Mouse (Mus musculus) MEL (cell line): Measurements from ENCODE around the gene Iah1. TPM values are rescaled to one million over a fixed set of nuclear protein-coding genes. Genes with fewer than 3 reads are reported as not detected.
A peak's percentile ranks its signal among the peaks of the same experiment; 100 is the strongest.

ENCODE experiments used
- DNase-seq: peaks from one replicate; pipeline ENCODE4 v3.0.0; 2011; ENCODE audit warnings: low read depth, low spot score
- H3K27ac ChIP-seq: 2 replicates; pipeline ENCODE4 v1.5.1; 2012; ENCODE audit warnings: low read depth, mild to moderate bottlenecking, control low read depth, low read length, moderate library complexity; ENCODE audit not compliant: control insufficient read depth
- H3K27me3 ChIP-seq, 2 experiments: fragments of 150-350 bp in 1 of 2; sonication (generic) in 1 of 2; 2 replicates each; pipeline ENCODE4 v1.6.1; 2012; ENCODE audit warnings: low read length in 2 of 2, mild to moderate bottlenecking in 2 of 2, improper control_type of control experiment in 1 of 2, moderate library complexity in 1 of 2; ENCODE audit not compliant: insufficient read depth in 2 of 2, control insufficient read depth in 1 of 2
- H3K36me3 ChIP-seq, 2 experiments: 2 replicates each; pipeline ENCODE4 v1.6.1; 2012 to 2014; ENCODE audit warnings: low read length in 2 of 2, improper control_type of control experiment in 1 of 2, inconsistent platforms in 1 of 2, mild to moderate bottlenecking in 1 of 2; ENCODE audit not compliant: insufficient read depth in 2 of 2, control insufficient read depth in 1 of 2
- H3K4me1 ChIP-seq, 2 experiments: fragments of 150-350 bp in 1 of 2; sonication (generic) in 1 of 2; 2 replicates each; pipeline ENCODE4 v1.6.1; 2012; ENCODE audit warnings: low read length in 2 of 2, improper control_type of control experiment in 1 of 2, mild to moderate bottlenecking in 1 of 2; ENCODE audit not compliant: insufficient read depth in 2 of 2, control insufficient read depth in 1 of 2
- H3K4me3 ChIP-seq, 2 experiments: fragments of 150-350 bp in 1 of 2; sonication (generic) in 1 of 2; 2 replicates each; pipeline ENCODE4 v1.5.1; 2012; ENCODE audit warnings: low read depth in 2 of 2, low read length in 2 of 2, mild to moderate bottlenecking in 2 of 2, moderate library complexity in 2 of 2, control low read depth in 1 of 2, improper control_type of control experiment in 1 of 2; ENCODE audit not compliant: control insufficient read depth in 1 of 2, insufficient read depth in 1 of 2
- H3K79me2 ChIP-seq: 2 replicates; pipeline ENCODE4 v1.6.1; 2012; ENCODE audit warnings: mild to moderate bottlenecking, low read length, moderate library complexity; ENCODE audit not compliant: control insufficient read depth, poor library complexity, insufficient read depth
- H3K9ac ChIP-seq: 2 replicates; pipeline ENCODE4 v1.6.1; 2012; ENCODE audit warnings: low read depth, mild to moderate bottlenecking, control low read depth, low read length, moderate library complexity; ENCODE audit not compliant: control insufficient read depth, poor library complexity, severe bottlenecking
- H3K9me3 ChIP-seq: fragments of 150-350 bp; sonication (generic); replicated peaks from 2 replicates; pipeline ENCODE4 v1.6.1; 2012; ENCODE audit warnings: mild to moderate bottlenecking, low read length, improper control_type of control experiment, moderate library complexity; ENCODE audit not compliant: insufficient read depth
- BHLHE40 ChIP-seq: IDR thresholded peaks from 2 replicates; pipeline ENCODE4 v1.6.1; 2012; ENCODE audit warnings: low read depth, mild to moderate bottlenecking, inconsistent platforms, low read length, improper control_type of control experiment, borderline replicate concordance
- CHD2 ChIP-seq: IDR thresholded peaks from 2 replicates; pipeline ENCODE4 v1.6.1; 2011; ENCODE audit warnings: low read length, improper control_type of control experiment
- E2F4 ChIP-seq: IDR thresholded peaks from 2 replicates; pipeline ENCODE4 v1.6.1; 2011; ENCODE audit warnings: low read depth, low read length, improper control_type of control experiment, borderline replicate concordance
- ELF1 ChIP-seq: IDR thresholded peaks from 2 replicates; pipeline ENCODE4 v1.6.1; 2014; ENCODE audit warnings: low read depth, mild to moderate bottlenecking, inconsistent platforms, low read length, improper control_type of control experiment, moderate library complexity
- EP300 ChIP-seq, 2 experiments: IDR thresholded peaks; 2 replicates each; pipeline ENCODE4 v1.6.1; 2011; ENCODE audit warnings: improper control_type of control experiment in 2 of 2, low read length in 2 of 2, low read depth in 1 of 2, mild to moderate bottlenecking in 1 of 2
- GATA1 ChIP-seq: IDR thresholded peaks from 2 replicates; pipeline ENCODE4 v1.6.1; 2011; ENCODE audit warnings: low read depth, low read length, improper control_type of control experiment
- HCFC1 ChIP-seq: IDR thresholded peaks from 2 replicates; pipeline ENCODE4 v1.6.1; 2012; ENCODE audit warnings: low read depth, mild to moderate bottlenecking, inconsistent platforms, low read length, improper control_type of control experiment, moderate library complexity
- JUND ChIP-seq: IDR thresholded peaks from 2 replicates; pipeline ENCODE4 v1.6.1; 2011; ENCODE audit warnings: low read depth, mild to moderate bottlenecking, improper control_type of control experiment, low read length
- KAT2A ChIP-seq: conservative IDR thresholded peaks from 2 replicates; pipeline ENCODE4 v1.6.1; 2012; ENCODE audit warnings: low read depth, low read length, improper control_type of control experiment, inconsistent platforms
- MAX ChIP-seq: IDR thresholded peaks from 2 replicates; pipeline ENCODE4 v1.6.1; 2011; ENCODE audit warnings: low read length, improper control_type of control experiment
- MAZ ChIP-seq: IDR thresholded peaks from 2 replicates; pipeline ENCODE4 v1.6.1; 2012; ENCODE audit warnings: low read depth, mild to moderate bottlenecking, inconsistent platforms, low read length, improper control_type of control experiment
- MEF2A ChIP-seq: IDR thresholded peaks from 2 replicates; pipeline ENCODE4 v1.6.1; 2014; ENCODE audit warnings: low read depth, mild to moderate bottlenecking, inconsistent platforms, low read length, improper control_type of control experiment; ENCODE audit not compliant: poor library complexity, insufficient replicate concordance, severe bottlenecking; ENCODE audit errors: extremely low read depth
- MXI1 ChIP-seq: IDR thresholded peaks from 2 replicates; pipeline ENCODE4 v1.6.1; 2011; ENCODE audit warnings: mild to moderate bottlenecking, low read depth, low read length, improper control_type of control experiment
- MYB ChIP-seq: IDR thresholded peaks from 2 replicates; pipeline ENCODE4 v1.6.1; 2011; ENCODE audit warnings: mild to moderate bottlenecking, low read depth, low read length, improper control_type of control experiment
- MYC ChIP-seq: IDR thresholded peaks from 2 replicates; pipeline ENCODE4 v1.6.1; 2011; ENCODE audit warnings: low read depth, mild to moderate bottlenecking, low read length, improper control_type of control experiment, moderate library complexity
- NELFE ChIP-seq: IDR thresholded peaks from 2 replicates; pipeline ENCODE4 v1.6.1; 2011; ENCODE audit warnings: low read depth, low read length, improper control_type of control experiment
- NRF1 ChIP-seq: IDR thresholded peaks from 2 replicates; pipeline ENCODE4 v1.6.1; 2014; ENCODE audit warnings: low read depth, mild to moderate bottlenecking, inconsistent platforms, low read length, improper control_type of control experiment, moderate library complexity; ENCODE audit not compliant: poor library complexity, insufficient read depth, severe bottlenecking
- POLR2A ChIP-seq, 2 experiments: IDR thresholded peaks; 2 replicates each; pipeline ENCODE4 v1.6.1; 2011 to 2012; ENCODE audit warnings: low read length in 2 of 2, mild to moderate bottlenecking in 2 of 2, control low read depth in 1 of 2, improper control_type of control experiment in 1 of 2, low read depth in 1 of 2, moderate library complexity in 1 of 2; ENCODE audit not compliant: control insufficient read depth in 1 of 2, insufficient read depth in 1 of 2, poor library complexity in 1 of 2
- SIN3A ChIP-seq: IDR thresholded peaks from 2 replicates; pipeline ENCODE4 v1.6.1; 2012; ENCODE audit warnings: low read length, improper control_type of control experiment, inconsistent platforms
- TBP ChIP-seq: IDR thresholded peaks from 2 replicates; pipeline ENCODE4 v1.8.0; 2011; ENCODE audit warnings: low read depth, low read length, improper control_type of control experiment
- TCF12 ChIP-seq: IDR thresholded peaks from 2 replicates; pipeline ENCODE4 v1.6.1; 2014; ENCODE audit warnings: low read depth, mild to moderate bottlenecking, inconsistent platforms, low read length, improper control_type of control experiment, moderate library complexity
- UBTF ChIP-seq: IDR thresholded peaks from 2 replicates; pipeline ENCODE4 v1.6.1; 2012; ENCODE audit warnings: low read depth, mild to moderate bottlenecking, inconsistent platforms, low read length, improper control_type of control experiment, moderate library complexity, borderline replicate concordance; ENCODE audit not compliant: insufficient read depth
- ZC3H11A ChIP-seq: IDR thresholded peaks from 2 replicates; pipeline ENCODE4 v1.6.1; 2012; ENCODE audit warnings: low read depth, mild to moderate bottlenecking, inconsistent platforms, low read length, improper control_type of control experiment
- ZKSCAN1 ChIP-seq: IDR thresholded peaks from 2 replicates; pipeline ENCODE4 v1.6.1; 2012; ENCODE audit warnings: low read depth, mild to moderate bottlenecking, inconsistent platforms, low read length, improper control_type of control experiment, moderate library complexity
- ZMIZ1 ChIP-seq: IDR thresholded peaks from 2 replicates; pipeline ENCODE4 v1.6.1; 2012; ENCODE audit warnings: low read depth, mild to moderate bottlenecking, inconsistent platforms, low read length, improper control_type of control experiment, moderate library complexity
- polyA plus RNA-seq, 2 experiments: library from polyadenylated mRNA; stranded (reverse) in 1 of 2; unstranded in 1 of 2; fragments of >175 nt in 1 of 2; fragments of >200 nt in 1 of 2; gene quantifications; 2 replicates each; pipeline versions ENCODE4 v1.2.1 to v1.2.4; 2012; ENCODE audit warnings: low replicate concordance in 2 of 2, low read depth in 1 of 2; ENCODE audit not compliant: insufficient read length in 2 of 2, insufficient read depth in 1 of 2, missing spikeins in 1 of 2
- total RNA-seq: library from RNA; depleted of rRNA; stranded (reverse); fragments of 300-350 nt; gene quantifications from 2 replicates; pipeline ENCODE4 v1.2.3, GENCODE M21; 2012; rRNA removed

Gene Iah1
- total RNA-seq = 14.2 and 18.7 TPM in 2 replicates
- polyA plus RNA-seq = 10 to 100 TPM in 1 of 2 experiments, not detected in 1; 15.4 TPM

DNA sequence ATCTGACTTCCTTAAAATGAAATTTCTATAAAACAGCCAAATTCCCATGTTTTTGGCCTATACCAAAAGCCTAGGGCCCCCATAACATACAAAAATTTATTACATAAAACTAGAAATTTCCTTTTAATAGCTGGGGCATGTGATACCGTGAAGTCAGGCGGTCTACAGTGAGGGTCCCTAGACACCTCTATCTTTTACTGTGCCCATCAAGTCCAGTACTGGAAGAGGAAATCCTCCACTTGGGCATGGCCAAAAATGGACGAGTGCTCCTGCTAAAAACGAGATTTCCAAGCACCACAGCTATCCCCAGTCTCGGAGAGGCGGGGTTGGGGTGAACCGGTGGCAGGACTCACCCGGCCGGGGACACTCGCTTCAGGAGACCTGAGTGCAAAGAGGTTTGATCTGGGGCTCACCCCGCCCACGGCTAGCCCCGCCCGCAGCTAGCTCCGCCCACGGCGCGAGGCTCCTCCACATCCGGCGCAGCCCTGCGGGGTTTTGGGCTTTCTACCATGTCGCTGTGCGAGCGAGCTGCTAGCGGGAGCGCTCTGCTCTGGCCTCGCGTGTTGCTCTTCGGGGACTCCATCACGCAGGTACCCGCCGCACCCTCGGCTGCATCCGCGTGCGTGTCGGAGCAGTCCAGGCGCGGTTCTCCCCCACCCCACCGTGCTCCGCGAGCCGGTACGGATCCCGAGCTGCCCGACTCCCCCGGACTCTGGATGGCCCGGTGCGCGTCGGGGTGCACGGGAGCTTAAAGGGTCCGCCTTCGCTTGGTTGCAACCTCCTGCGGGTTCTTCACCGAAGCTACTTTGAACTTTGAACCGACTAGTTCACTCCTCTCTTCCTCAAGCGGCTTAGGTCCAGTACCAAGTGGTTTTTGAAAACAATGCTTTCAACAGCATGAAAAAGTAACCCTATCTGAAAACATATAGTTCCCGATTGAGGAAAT, at the start of gene Iah1:
TSS of gene Iah1 (plus strand) at position 467 of the 946 bp plus-strand sequence.
- Histone ChIP-seq H3K27ac (peak within 1 kb of the TSS; percentile 35; the same call in 1 of the 2 replicates), H3K9me3 (no peaks in the 10 kb centered on the region), H3K27me3 (no peaks in the 10 kb centered on the region), H3K79me2 (peaks cover 5% of the 10 kb centered on the region; the same call in 1 of the 2 replicates), H3K36me3 (peaks cover 0 to 2% of the 10 kb centered on the region in 2 experiments; a peak in 1 of 4 replicates), H3K9ac (peak within 1 kb of the TSS; percentile 84), H3K4me1 (peaks cover 0 to 5% of the 10 kb centered on the region in 2 experiments; a peak in 1 of 4 replicates), H3K4me3 (peak within 1 kb of the TSS; percentile 88 to 91)
- DNase-seq = peak; percentile 73
- TF ChIP-seq SIN3A = peak; percentile 39; the same call in 1 of the 2 replicates
- no peak; the same call in 1 of the 2 replicates for TF ChIP-seq HCFC1
- TF ChIP-seq TCF12 = 0 out of 2 replicates have a peak, but pooled peaks have one; percentile 21
- TF ChIP-seq NELFE = peak; percentile 61
- no peak for TF ChIP-seq MEF2A
- peak; percentile 30; the same call in 1 of the 2 replicates for TF ChIP-seq MXI1
- TF ChIP-seq POLR2A (IDR thresholded peaks at IDR 0.05; ENCODE audit: control insufficient read depth in 1 of 2, insufficient read depth in 1 of 2, low read depth in 1 of 2, low read length in 2 of 2, poor library complexity in 1 of 2) = peak; percentile 31 to 67; a peak in 2 of 4 replicates
- no peak for TF ChIP-seq E2F4
- TF ChIP-seq ZC3H11A = no peak
- TF ChIP-seq GATA1 = no peak

DNA sequence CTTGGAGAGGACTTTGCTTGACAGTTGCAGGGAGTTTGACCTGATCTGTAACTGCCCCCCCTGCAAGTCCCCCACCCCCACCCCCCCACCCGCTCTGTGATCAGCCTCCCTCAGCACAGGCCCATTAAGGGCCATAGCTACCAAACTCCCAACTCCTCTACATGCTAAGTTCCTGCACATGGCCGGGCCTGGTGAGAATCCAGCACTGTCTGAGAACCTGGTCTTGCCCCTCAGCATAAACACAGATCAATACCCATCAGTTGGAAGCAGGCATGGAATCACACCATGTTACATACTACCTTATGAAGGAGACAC, 49.4 kb upstream of the Iah1 start:
- Histone ChIP-seq H3K4me3 (no peak overlapping the region), H3K9ac (no peak overlapping the region), H3K9me3 (no peaks in the 10 kb centered on the region), H3K79me2 (no peaks in the 10 kb centered on the region), H3K4me1 (no peaks in the 10 kb centered on the region), H3K36me3 (no peaks in the 10 kb centered on the region), H3K27ac (no peak overlapping the region), H3K27me3 (no peaks in the 10 kb centered on the region)
- no peak for DNase-seq
- TF ChIP-seq EP300 (IDR thresholded peaks at IDR 0.05; ENCODE audit: low read depth in 1 of 2, low read length in 2 of 2) (no peak), MYB (no peak), NELFE (no peak), GATA1 (no peak), CHD2 (no peak), KAT2A (no peak), JUND (no peak), ELF1 (no peak), TCF12 (no peak), UBTF (no peak), NRF1 (no peak), ZMIZ1 (no peak), MEF2A (no peak), MYC (no peak), ZKSCAN1 (no peak), TBP (no peak), ZC3H11A (no peak), MAX (no peak), BHLHE40 (no peak), MAZ (no peak)
